Mouse (Mus musculus) kidney, postnatal 0 days (tissue): Measurements from ENCODE around the gene Qrich2. TPM values are rescaled to one million over a fixed set of nuclear protein-coding genes. Genes with fewer than 3 reads are reported as not detected.
A peak's percentile ranks its signal among the peaks of the same experiment; 100 is the strongest.

Experiments used
- ATAC-seq: fragments of 200-750 bp; cut with Nextera tagmentation; replicated peaks from 2 replicates; pipeline ENCODE4 v1.8.0; 2017; ENCODE audit warnings: low read depth, moderate number of reproducible peaks, moderate TSS enrichment, moderate library complexity; ENCODE audit not compliant: low FRiP score
- DNase-seq: peaks from one replicate; pipeline ENCODE4 v3.0.0-alpha.2; 2016; ENCODE audit warnings: low spot score
- H3K27ac ChIP-seq: fragments of 300-500 bp; sonication (generic); 2 replicates; pipeline ENCODE4 v1.5.1; 2014; ENCODE audit warnings: mild to moderate bottlenecking
- H3K27me3 ChIP-seq: fragments of 300-500 bp; sonication (generic); 2 replicates; pipeline ENCODE4 v1.6.1; 2014; ENCODE audit warnings: low read length, mixed read lengths; ENCODE audit not compliant: insufficient read depth
- H3K36me3 ChIP-seq: fragments of 300-500 bp; sonication (generic); 2 replicates; pipeline ENCODE4 v1.6.1; 2014; ENCODE audit warnings: low read length, mixed read lengths; ENCODE audit not compliant: insufficient read depth
- H3K4me1 ChIP-seq: fragments of 300-500 bp; sonication (generic); replicated peaks from 2 replicates; pipeline ENCODE4 v1.6.1; 2014; ENCODE audit warnings: antibody characterized with exemption, low read length, mixed read lengths; ENCODE audit not compliant: insufficient read depth
- H3K4me2 ChIP-seq: fragments of 300-500 bp; sonication (generic); 2 replicates; pipeline ENCODE4 v1.6.1; 2014; ENCODE audit warnings: mild to moderate bottlenecking, low read length, moderate library complexity, mixed read lengths
- H3K4me3 ChIP-seq: fragments of 300-500 bp; sonication (generic); replicated peaks from 2 replicates; pipeline ENCODE4 v1.5.1; 2014; ENCODE audit warnings: low read depth, low read length
- H3K9ac ChIP-seq: fragments of 300-500 bp; sonication (generic); 2 replicates; pipeline ENCODE4 v1.6.1; 2014; ENCODE audit warnings: low read depth, low read length
- H3K9me3 ChIP-seq: fragments of 300-500 bp; sonication (generic); replicated peaks from 2 replicates; pipeline ENCODE4 v1.6.1; 2016; ENCODE audit warnings: low read length, inconsistent platforms, mixed read lengths
- CTCF ChIP-seq: IDR thresholded peaks from 2 replicates; pipeline ENCODE4 v1.5.1; 2016; ENCODE audit warnings: antibody characterized with exemption, low read depth, mild to moderate bottlenecking, moderate library complexity
- WGBS: fragments of 180-500 bp; shearing (Covaris S2); extraction: QIAGEN DNeasy Blood & Tissue Kit; methylation state at CpG from one replicate; pipeline ENCODE4 v1.1.7; 2014; 5-methylcytosine and 5-hydroxymethylcytosine counted together
- polyA plus RNA-seq: library from polyadenylated mRNA; unstranded; fragments of >200 nt; fragmentation: Nextera tagmentation; extraction: Ambion mirVana; gene quantifications from 2 replicates; pipeline ENCODE4 v1.2.1, GENCODE M21; 2015

Gene Qrich2
- polyA plus RNA-seq, 1 experiment from 2014 or later: 0.24 TPM

GRCm38 (mm10) chr11:116423782-116424620, 42.0 kb downstream of the Qrich2 start:
- no peak for ATAC-seq
- no peak for TF ChIP-seq CTCF
- peaks cover 5% of the 10 kb centered on the region; the same call in 1 of the 2 replicates for H3K4me1 ChIP-seq
- H3K4me3 ChIP-seq: no peak overlapping the region
- no peaks in the 10 kb centered on the region for H3K9me3 ChIP-seq
- H3K36me3 ChIP-seq: no peaks in the 10 kb centered on the region
- no peak overlapping the region for H3K27ac ChIP-seq
- no peak overlapping the region for H3K9ac ChIP-seq
- WGBS: 74% methylated on average over 10 of the region's 10 CpGs
- no peaks in the 10 kb centered on the region for H3K27me3 ChIP-seq
- DNase-seq: no peak
- H3K4me2 ChIP-seq: no peak overlapping the region

DNA sequence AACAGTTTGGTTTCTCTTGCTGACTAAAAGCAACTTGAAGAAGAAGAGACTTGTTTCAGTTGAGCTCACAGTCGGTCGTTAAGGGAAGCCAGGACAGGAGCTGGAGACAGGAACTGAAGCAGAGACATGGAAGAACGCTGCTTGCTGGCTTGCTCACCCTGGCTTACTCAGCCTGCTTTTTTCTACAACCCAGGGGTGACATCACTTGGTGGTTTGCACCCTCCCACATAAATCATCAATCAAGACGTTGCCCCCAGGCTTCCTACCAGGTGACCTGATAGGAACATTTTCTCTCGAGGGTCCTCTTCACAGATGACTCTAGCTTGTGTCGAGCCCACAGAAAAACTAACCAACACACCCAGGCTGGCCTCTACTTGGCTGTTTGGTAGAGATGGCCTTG, 42.8 kb downstream of the Qrich2 start:
- Histone ChIP-seq H3K9me3 (no peaks in the 10 kb centered on the region), H3K4me1 (peaks cover 8% of the 10 kb centered on the region; the same call in 1 of the 2 replicates), H3K27ac (no peak overlapping the region), H3K4me3 (no peak overlapping the region), H3K9ac (no peak overlapping the region), H3K27me3 (no peaks in the 10 kb centered on the region), H3K36me3 (no peaks in the 10 kb centered on the region), H3K4me2 (no peak overlapping the region)
- DNase-seq (no peak), ATAC-seq (no peak)
- TF ChIP-seq CTCF: no peak
- WGBS: 74% methylated on average over 6 of the region's 6 CpGs

GRCm38 (mm10) chr11:116422562-116422961, 43.5 kb downstream of the Qrich2 start:
- H3K9me3 ChIP-seq: no peaks in the 10 kb centered on the region
- no peaks in the 10 kb centered on the region for H3K27me3 ChIP-seq
- DNase-seq: no peak
- H3K27ac ChIP-seq: no peak overlapping the region
- H3K9ac ChIP-seq: no peak overlapping the region
- WGBS: 92% methylated on average over 2 of the region's 2 CpGs
- no peak overlapping the region for H3K4me3 ChIP-seq
- ATAC-seq: no peak
- H3K36me3 ChIP-seq: no peaks in the 10 kb centered on the region
- H3K4me2 ChIP-seq: no peak overlapping the region
- peaks cover 13% of the 10 kb centered on the region; the same call in 1 of the 2 replicates for H3K4me1 ChIP-seq
- TF ChIP-seq CTCF: no peak

DNA sequence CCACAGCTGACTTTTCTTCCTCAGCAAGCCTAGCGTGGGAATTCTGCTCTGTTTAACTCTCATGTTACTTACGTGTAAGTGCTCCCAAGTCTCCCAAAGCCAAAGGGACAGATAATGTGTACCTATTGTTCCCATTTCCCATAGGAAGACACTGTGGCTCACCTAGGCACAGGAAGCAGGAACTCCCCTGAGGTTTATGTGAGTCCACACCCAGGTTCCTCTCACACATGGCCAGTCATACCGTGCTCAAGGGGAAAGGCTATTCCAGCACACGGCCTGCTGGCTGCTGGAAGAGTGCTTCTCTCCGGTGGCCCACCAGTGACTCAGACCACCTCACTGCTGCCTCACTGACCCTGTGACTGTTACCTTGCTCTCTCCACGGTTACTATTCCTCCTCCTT, 44.9 kb downstream of the Qrich2 start:
- no peak overlapping the region for H3K27ac ChIP-seq
- no peak overlapping the region for H3K4me3 ChIP-seq
- no peak for DNase-seq
- H3K4me1 ChIP-seq: peaks cover 13% of the 10 kb centered on the region; the same call in 1 of the 2 replicates
- 52% methylated on average over 6 of the region's 6 CpGs for WGBS
- no peak for ATAC-seq
- H3K9ac ChIP-seq: no peak overlapping the region
- no peaks in the 10 kb centered on the region for H3K9me3 ChIP-seq
- no peak for TF ChIP-seq CTCF
- H3K36me3 ChIP-seq: no peaks in the 10 kb centered on the region
- no peaks in the 10 kb centered on the region for H3K27me3 ChIP-seq
- no peak overlapping the region for H3K4me2 ChIP-seq

DNA sequence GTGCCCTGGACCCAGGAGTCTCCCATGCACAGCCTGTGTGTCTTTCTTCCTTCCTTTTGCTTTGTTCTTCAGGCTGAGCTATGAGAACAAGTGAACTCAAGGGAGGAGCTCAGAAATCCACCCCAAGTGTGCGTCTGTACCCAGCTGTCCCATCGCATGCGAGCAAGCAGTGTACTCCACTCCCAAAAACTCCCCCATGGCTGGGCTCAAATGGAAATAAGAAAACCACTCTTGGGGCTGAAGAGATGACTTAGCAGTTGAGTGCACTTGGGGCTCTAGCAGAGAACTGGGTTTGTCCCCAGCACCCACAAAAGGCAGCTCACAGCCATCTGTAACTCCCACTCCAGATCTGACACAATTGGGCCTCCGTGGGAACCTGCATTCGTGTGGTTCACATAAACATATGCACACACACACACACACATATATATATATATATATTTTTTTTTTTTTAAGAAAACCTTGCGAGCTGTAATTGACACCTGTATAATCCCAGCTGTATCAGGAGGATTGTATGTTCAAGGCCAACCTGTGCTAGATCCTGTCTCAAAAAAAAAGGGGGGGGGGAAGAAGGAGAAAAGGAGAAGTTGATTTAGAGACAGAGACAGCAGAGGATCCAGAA, 47.1 kb downstream of the Qrich2 start:
- H3K4me1 ChIP-seq: peaks cover 13% of the 10 kb centered on the region; the same call in 1 of the 2 replicates
- WGBS: 45% methylated on average over 6 of the region's 6 CpGs
- H3K27ac ChIP-seq: peak overlapping the region; percentile 75
- H3K9ac ChIP-seq: no peak overlapping the region
- no peak for TF ChIP-seq CTCF
- no peak overlapping the region for H3K4me3 ChIP-seq
- DNase-seq: no peak
- peak; percentile 30 for ATAC-seq
- no peaks in the 10 kb centered on the region for H3K9me3 ChIP-seq
- no peak overlapping the region for H3K4me2 ChIP-seq
- no peaks in the 10 kb centered on the region for H3K36me3 ChIP-seq
- no peaks in the 10 kb centered on the region for H3K27me3 ChIP-seq

GRCm38 (mm10) chr11:116418194-116418840, 47.7 kb downstream of the Qrich2 start:
- WGBS: 10% methylated on average over 2 of the region's 2 CpGs
- TF ChIP-seq CTCF: no peak
- Histone ChIP-seq H3K9me3 (no peaks in the 10 kb centered on the region), H3K36me3 (no peaks in the 10 kb centered on the region), H3K4me3 (no peak overlapping the region), H3K4me2 (no peak overlapping the region; the same call in 1 of the 2 replicates), H3K9ac (no peak overlapping the region), H3K4me1 (peaks cover 14% of the 10 kb centered on the region), H3K27ac (peak overlapping the region; percentile 75), H3K27me3 (no peaks in the 10 kb centered on the region)
- ATAC-seq: peak; percentile 58
- peak; percentile 90 for DNase-seq
